Mouse (Mus musculus) bone marrow, adult 2 months (tissue): Measurements from ENCODE around the gene Gm6040.

Experiments used
- CTCF ChIP-seq: fragments of 200-500 bp; IDR thresholded peaks from 2 replicates; pipeline ENCODE4 v1.5.1; 2011; ENCODE audit warnings: low read length, control low read depth; ENCODE audit not compliant: control insufficient read depth, insufficient read depth
- POLR2A ChIP-seq: fragments of 200-500 bp; IDR thresholded peaks from 2 replicates; pipeline ENCODE4 v1.6.1; 2011; ENCODE audit warnings: low read depth, mild to moderate bottlenecking, control low read depth, low read length, borderline replicate concordance; ENCODE audit not compliant: control insufficient read depth

DNA sequence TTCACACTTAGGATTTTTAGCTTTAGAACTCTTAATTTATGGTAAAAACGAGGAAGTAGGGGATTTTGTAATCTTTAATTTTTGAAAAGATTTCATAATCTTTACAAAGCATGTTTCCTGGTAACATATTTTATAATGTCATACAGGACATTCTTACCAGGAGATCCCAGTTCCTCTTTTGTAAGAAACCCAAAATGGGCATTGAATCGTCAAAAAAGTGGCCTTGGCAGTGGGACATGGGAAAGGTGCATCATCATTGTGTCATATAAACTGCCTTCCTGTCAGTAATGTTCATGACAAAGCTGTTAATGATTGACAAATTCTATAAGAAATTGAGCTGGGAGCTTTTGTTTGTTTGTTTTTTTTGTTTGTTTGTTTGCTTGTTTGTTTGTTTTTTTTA, 13.6 kb downstream of the Gm6040 start:
- TF ChIP-seq POLR2A = no peak
- no peak for TF ChIP-seq CTCF
